Mouse (Mus musculus) hematopoietic stem cell, adult 5-6 weeks (primary cell): Measurements from ENCODE around the gene Megf9. TPM values are rescaled to one million over a fixed set of nuclear protein-coding genes. Genes with fewer than 3 reads are reported as not detected.

Experiments used
- ATAC-seq, 2 experiments: fragments of 125-278 bp in 1 of 2; replicated peaks in 1 of 2; 2 replicates each; pipeline ENCODE4 v1.8.0; 2016 to 2017; ENCODE audit warnings: inconsistent platforms in 2 of 2, mild to moderate bottlenecking in 2 of 2, moderate number of reproducible peaks in 2 of 2, low read depth in 1 of 2, moderate TSS enrichment in 1 of 2; ENCODE audit not compliant: low FRiP score in 2 of 2, poor library complexity in 2 of 2, severe bottlenecking in 2 of 2, insufficient read depth in 1 of 2, low TSS enrichment in 1 of 2
- total RNA-seq: library from RNA; stranded (forward); fragments of 172-1452, 232-1000 nt; gene quantifications from 2 replicates; pipeline ENCODE4 v1.2.3, GENCODE M21; 2017

Gene Megf9
- total RNA-seq, 1 experiment from 2014 or later = 3.7 TPM

DNA sequence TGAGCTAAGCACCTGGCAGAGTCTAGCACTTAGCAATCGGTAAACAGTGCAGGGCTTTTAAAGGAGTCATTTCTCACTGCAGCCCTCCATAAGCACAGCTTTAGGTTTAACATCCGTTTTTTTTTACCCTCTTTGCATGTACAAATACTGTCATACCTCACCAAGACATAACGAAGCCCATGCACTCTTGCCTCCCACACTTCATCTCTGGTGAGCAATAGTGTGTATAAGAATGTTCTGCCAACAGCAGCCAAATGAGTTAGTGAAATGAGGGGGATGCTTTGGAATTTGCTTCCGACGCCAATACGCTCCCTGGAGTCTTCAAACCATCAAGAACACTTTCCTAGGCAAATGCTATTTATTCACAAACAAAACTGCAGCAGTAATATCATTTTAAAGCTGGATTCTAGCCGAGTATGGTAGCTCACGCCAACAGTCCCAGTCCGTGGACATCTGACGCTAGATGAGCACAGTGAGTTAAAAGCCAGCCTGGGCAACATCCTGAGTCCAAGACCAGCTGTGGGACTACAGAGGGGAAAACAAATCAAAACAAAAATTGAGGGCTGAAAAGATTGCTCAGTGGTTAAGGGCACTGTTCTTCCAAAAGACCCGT lies 142.9 kb downstream of the Megf9 start:
- no peak for ATAC-seq

DNA sequence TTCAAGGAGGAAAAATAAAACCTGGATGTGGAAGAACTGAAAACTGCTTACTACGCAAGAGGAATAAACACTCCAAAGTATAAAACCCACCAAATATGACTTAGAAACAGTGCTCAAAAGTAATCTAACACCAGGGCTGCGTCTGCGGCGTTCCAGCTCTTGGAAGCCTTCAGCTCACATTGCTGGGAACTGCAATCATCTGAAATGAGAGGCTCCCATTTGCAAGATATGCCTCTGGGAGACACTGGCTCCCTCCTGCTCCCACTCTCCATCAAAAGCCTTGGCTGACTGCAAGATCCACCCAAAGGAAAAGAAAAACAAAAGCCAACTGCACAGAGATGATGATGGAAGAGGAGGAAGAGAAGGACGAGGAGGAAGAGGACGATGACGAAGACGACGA lies 143.7 kb downstream of the Megf9 start:
- ATAC-seq = no peak

DNA sequence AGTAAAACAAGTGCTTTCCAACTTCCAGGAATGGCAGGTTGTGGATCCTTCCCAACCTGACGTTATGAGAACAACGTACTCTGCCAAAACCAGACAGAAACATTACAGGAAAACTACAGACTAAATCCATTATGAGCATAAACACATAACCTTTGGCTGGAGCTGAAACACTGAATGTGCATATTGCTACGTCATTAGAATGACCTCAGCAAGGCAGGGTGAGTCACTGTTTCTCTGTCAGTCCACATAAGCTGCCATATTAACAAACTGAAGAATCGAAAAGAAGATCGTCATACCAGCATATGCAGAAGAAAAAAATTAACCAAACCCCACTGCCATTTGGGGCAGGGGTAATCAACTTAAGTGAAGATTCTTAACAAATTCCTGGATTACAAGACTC lies 148.6 kb downstream of the Megf9 start:
- ATAC-seq = no peak

DNA sequence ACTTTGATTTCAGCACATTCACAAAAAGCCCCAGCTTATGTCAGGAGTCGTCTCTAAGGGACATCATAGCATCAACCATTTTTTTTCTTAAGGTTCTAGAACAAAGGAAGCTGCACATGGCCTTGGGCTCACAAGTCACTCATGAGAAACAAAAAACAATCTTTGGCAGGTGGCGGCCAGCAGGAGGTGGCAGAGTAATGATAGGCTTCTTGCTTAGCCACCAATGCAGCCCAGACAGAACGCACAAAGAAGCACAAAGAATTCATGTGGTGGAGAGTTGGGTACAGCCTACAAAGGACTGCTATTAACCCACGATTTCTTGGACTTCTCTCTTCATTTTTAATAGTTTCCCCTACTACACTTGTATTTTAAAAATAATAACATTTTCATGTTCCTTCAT lies 157.4 kb downstream of the Megf9 start:
- ATAC-seq = no peak

Other genes with a start within 250 kb of the Megf9 start
- 23.9 and 29.3 TPM in 2 replicates for gene Cdk5rap2, start 124.6 kb downstream of the Megf9 start, total RNA-seq